Mouse (Mus musculus) testis, adult 2 months (tissue): Measurements from ENCODE around the gene Ift43.

ENCODE experiments used
- CTCF ChIP-seq: fragments of 200-500 bp; IDR thresholded peaks from 2 replicates; pipeline ENCODE4 v1.5.1; 2012; ENCODE audit warnings: low read depth, mild to moderate bottlenecking, inconsistent platforms, low read length, moderate library complexity; ENCODE audit not compliant: control insufficient read depth, insufficient read depth, insufficient replicate concordance
- POLR2A ChIP-seq: fragments of 200-500 bp; IDR thresholded peaks from 2 replicates; pipeline ENCODE4 v1.6.1; 2012; ENCODE audit warnings: low read depth, mild to moderate bottlenecking, inconsistent platforms, low read length, moderate library complexity; ENCODE audit not compliant: control insufficient read depth

GRCm38 (mm10) chr12:86051477-86051876 is 30.9 kb upstream of the Ift43 start:
- no peak for TF ChIP-seq CTCF
- no peak for TF ChIP-seq POLR2A
